Mouse (Mus musculus): ENCODE results near the gene Gpc3. TPM values are rescaled to one million over a fixed set of nuclear protein-coding genes. Genes with fewer than 3 reads are reported as not detected.

Gene Gpc3
- polyA plus RNA-seq, 1 experiment = not detected

DNA sequence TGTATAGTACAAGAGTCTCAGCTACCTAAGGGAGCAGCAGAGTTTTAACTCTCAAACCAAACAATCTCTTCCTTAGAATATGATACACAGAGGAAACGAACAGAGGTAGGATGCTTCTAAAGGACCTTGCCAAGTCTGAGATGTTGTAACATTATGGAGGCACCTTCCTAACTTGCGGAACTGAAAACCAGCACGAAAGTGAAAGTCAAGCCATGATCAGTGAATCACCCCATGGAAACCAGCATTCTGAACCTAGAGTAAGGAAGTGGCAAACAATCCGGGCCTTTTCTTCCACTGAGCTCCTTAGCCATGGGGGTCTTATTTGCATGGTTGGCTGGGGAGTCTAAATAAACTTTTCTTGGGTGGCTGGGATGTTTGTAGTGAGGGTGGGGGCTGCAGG is 53.8 kb downstream of the Gpc3 start:
- H3K36me3 ChIP-seq (ENCODE audit: control insufficient read depth, insufficient read depth) = no peaks in the 10 kb centered on the region
- no peaks in the 10 kb centered on the region for H3K27me3 ChIP-seq (ENCODE audit: control insufficient read depth, insufficient read depth, insufficient read length)
- TF ChIP-seq CTCF (IDR thresholded peaks at IDR 0.05; ENCODE audit: control insufficient read depth, insufficient read depth, insufficient read length) (no peak), MAX (IDR thresholded peaks at IDR 0.05) (no peak), FOSL1 (IDR thresholded peaks at IDR 0.05; ENCODE audit: insufficient read depth, low read length, poor library complexity, severe bottlenecking) (no peak), CEBPB (IDR thresholded peaks at IDR 0.05; ENCODE audit: low read depth) (no peak), MYOG (IDR thresholded peaks at IDR 0.05; ENCODE audit: control insufficient read depth, extremely low read depth, insufficient read length) (no peak), MYOD1 (IDR thresholded peaks at IDR 0.05; ENCODE audit: control insufficient read depth, insufficient read length, low read depth) (no peak), USF1 (IDR thresholded peaks at IDR 0.05; ENCODE audit: low read depth) (no peak)

DNA sequence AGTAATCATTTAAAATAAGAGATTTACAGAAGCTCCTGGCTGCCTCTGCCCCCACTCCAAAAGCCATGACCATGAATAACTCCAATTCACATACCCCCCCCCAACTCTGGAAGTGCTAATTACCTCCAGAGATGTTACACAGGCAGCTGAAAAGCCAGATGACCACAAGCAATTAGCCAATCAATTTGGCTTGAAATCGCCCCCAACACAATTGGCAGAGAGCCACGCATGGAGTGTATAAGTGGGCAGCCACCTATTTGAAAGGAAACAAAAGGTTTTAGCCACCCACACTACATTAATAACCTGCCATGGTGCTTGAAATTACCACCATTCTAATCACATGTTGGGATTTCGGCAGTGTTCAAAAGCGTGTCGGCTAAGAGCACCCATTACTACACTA is 55.2 kb downstream of the Gpc3 start:
- no peaks in the 10 kb centered on the region for H3K36me3 ChIP-seq (ENCODE audit: control insufficient read depth, insufficient read depth)
- TF ChIP-seq USF1 (IDR thresholded peaks at IDR 0.05; ENCODE audit: low read depth) (no peak), MAX (IDR thresholded peaks at IDR 0.05) (no peak), MYOD1 (IDR thresholded peaks at IDR 0.05; ENCODE audit: control insufficient read depth, insufficient read length, low read depth) (no peak), CEBPB (IDR thresholded peaks at IDR 0.05; ENCODE audit: low read depth) (no peak), CTCF (IDR thresholded peaks at IDR 0.05; ENCODE audit: control insufficient read depth, insufficient read depth, insufficient read length) (no peak), FOSL1 (IDR thresholded peaks at IDR 0.05; ENCODE audit: insufficient read depth, low read length, poor library complexity, severe bottlenecking) (no peak), MYOG (IDR thresholded peaks at IDR 0.05; ENCODE audit: control insufficient read depth, extremely low read depth, insufficient read length) (no peak)
- no peaks in the 10 kb centered on the region for H3K79me3 ChIP-seq (ENCODE audit: low read depth)
- H3K27me3 ChIP-seq (ENCODE audit: control insufficient read depth, insufficient read depth, insufficient read length) = no peaks in the 10 kb centered on the region
- H3K4me3 ChIP-seq (ENCODE audit: insufficient read depth, poor library complexity, severe bottlenecking) = no peak overlapping the region
- no peaks in the 10 kb centered on the region for H3K79me2 ChIP-seq (ENCODE audit: control insufficient read depth, insufficient read depth)
- no peak overlapping the region for H3ac ChIP-seq (ENCODE audit: control insufficient read depth, insufficient read length, low read depth)

More for the DNA sequence above, 53.8 kb downstream of the Gpc3 start:
- Histone ChIP-seq H3ac (ENCODE audit: control insufficient read depth, insufficient read length, low read depth) (no peak overlapping the region), H3K4me3 (ENCODE audit: insufficient read depth, poor library complexity, severe bottlenecking) (no peak overlapping the region), H3K79me2 (ENCODE audit: control insufficient read depth, insufficient read depth) (no peaks in the 10 kb centered on the region), H3K79me3 (ENCODE audit: low read depth) (no peaks in the 10 kb centered on the region)

DNA sequence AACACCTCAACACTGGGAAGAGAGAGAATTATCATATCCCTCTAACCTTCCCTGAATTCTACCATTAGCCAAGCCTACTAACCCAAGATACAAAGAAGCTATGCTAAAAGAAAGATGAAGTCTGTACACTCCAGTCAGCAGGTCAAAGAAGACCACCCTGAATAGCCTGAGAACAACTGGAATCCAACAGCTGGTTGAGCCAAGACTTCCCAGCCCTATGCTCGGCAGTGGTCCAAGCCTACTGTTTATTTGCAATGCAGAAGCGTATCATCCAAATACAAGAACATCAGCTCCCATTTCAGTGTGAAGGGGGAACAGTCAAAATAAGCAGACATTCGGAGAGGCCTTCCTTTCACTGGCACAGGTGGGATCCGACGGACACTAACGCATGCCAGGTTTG is 56.3 kb downstream of the Gpc3 start:
- TF ChIP-seq MAX (IDR thresholded peaks at IDR 0.05) (no peak), CEBPB (IDR thresholded peaks at IDR 0.05; ENCODE audit: low read depth) (no peak), CTCF (IDR thresholded peaks at IDR 0.05; ENCODE audit: control insufficient read depth, insufficient read depth, insufficient read length) (no peak), MYOD1 (IDR thresholded peaks at IDR 0.05; ENCODE audit: control insufficient read depth, insufficient read length, low read depth) (no peak), USF1 (IDR thresholded peaks at IDR 0.05; ENCODE audit: low read depth) (no peak), FOSL1 (IDR thresholded peaks at IDR 0.05; ENCODE audit: insufficient read depth, low read length, poor library complexity, severe bottlenecking) (no peak), MYOG (IDR thresholded peaks at IDR 0.05; ENCODE audit: control insufficient read depth, extremely low read depth, insufficient read length) (no peak)
- Histone ChIP-seq H3K79me2 (ENCODE audit: control insufficient read depth, insufficient read depth) (no peaks in the 10 kb centered on the region), H3K36me3 (ENCODE audit: control insufficient read depth, insufficient read depth) (no peaks in the 10 kb centered on the region), H3K27me3 (ENCODE audit: control insufficient read depth, insufficient read depth, insufficient read length) (no peaks in the 10 kb centered on the region), H3K79me3 (ENCODE audit: low read depth) (no peaks in the 10 kb centered on the region), H3ac (ENCODE audit: control insufficient read depth, insufficient read length, low read depth) (no peak overlapping the region), H3K4me3 (ENCODE audit: insufficient read depth, poor library complexity, severe bottlenecking) (no peak overlapping the region)

DNA sequence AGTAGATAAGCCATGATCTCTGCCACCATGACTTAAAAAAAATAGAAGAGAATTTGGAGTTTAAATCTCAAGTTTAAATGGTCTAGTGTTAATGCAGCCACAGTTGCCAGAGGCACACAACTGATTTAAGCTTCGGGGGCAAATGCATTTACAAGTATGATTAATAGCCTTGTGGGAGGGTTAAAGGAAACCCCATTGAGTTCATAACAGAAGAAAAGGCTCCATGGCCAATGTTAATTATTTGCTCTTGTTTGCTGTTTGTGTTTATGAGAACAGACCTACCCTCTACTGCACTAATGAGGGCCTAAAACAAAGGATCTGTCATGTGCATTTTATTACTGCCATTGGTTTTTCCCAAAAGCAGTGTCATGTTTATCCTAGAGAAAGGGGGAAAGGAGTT is 62.5 kb downstream of the Gpc3 start:
- Histone ChIP-seq H3K79me2 (ENCODE audit: control insufficient read depth, insufficient read depth) (no peaks in the 10 kb centered on the region), H3K79me3 (ENCODE audit: low read depth) (no peaks in the 10 kb centered on the region), H3K4me3 (ENCODE audit: insufficient read depth, poor library complexity, severe bottlenecking) (no peak overlapping the region), H3ac (ENCODE audit: control insufficient read depth, insufficient read length, low read depth) (no peak overlapping the region), H3K27me3 (ENCODE audit: control insufficient read depth, insufficient read depth, insufficient read length) (no peaks in the 10 kb centered on the region), H3K36me3 (ENCODE audit: control insufficient read depth, insufficient read depth) (no peaks in the 10 kb centered on the region)
- no peak for TF ChIP-seq MAX (IDR thresholded peaks at IDR 0.05)
- no peak for TF ChIP-seq MYOG (IDR thresholded peaks at IDR 0.05; ENCODE audit: control insufficient read depth, extremely low read depth, insufficient read length)
- TF ChIP-seq FOSL1 (IDR thresholded peaks at IDR 0.05; ENCODE audit: insufficient read depth, low read length, poor library complexity, severe bottlenecking) = no peak
- TF ChIP-seq MYOD1 (IDR thresholded peaks at IDR 0.05; ENCODE audit: control insufficient read depth, insufficient read length, low read depth) = no peak
- no peak for TF ChIP-seq CTCF (IDR thresholded peaks at IDR 0.05; ENCODE audit: control insufficient read depth, insufficient read depth, insufficient read length)
- no peak for TF ChIP-seq USF1 (IDR thresholded peaks at IDR 0.05; ENCODE audit: low read depth)
- no peak for TF ChIP-seq CEBPB (IDR thresholded peaks at IDR 0.05; ENCODE audit: low read depth)

DNA sequence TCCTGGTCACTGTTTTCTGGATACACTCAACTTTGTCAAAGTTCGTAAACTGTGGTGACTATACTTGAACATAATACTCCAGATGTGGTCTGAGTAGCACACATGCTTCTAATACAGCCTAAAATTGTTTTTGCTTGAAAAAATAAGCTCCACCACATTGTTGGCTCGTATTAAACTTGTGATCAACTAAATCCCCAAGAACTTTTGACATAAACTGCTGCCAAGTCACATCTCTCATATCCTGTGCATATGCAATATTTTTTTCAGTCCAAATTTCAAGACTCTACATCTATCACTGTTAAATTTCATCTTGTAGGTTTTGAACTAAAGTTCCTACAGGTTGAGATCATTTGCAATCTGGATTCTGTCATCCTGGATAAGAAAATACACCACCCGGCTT is 69.1 kb downstream of the Gpc3 start:
- no peaks in the 10 kb centered on the region for H3K79me2 ChIP-seq (ENCODE audit: control insufficient read depth, insufficient read depth)
- no peaks in the 10 kb centered on the region for H3K27me3 ChIP-seq (ENCODE audit: control insufficient read depth, insufficient read depth, insufficient read length)
- TF ChIP-seq MYOG (IDR thresholded peaks at IDR 0.05; ENCODE audit: control insufficient read depth, extremely low read depth, insufficient read length) (no peak), MYOD1 (IDR thresholded peaks at IDR 0.05; ENCODE audit: control insufficient read depth, insufficient read length, low read depth) (no peak), CEBPB (IDR thresholded peaks at IDR 0.05; ENCODE audit: low read depth) (no peak), MAX (IDR thresholded peaks at IDR 0.05) (no peak), FOSL1 (IDR thresholded peaks at IDR 0.05; ENCODE audit: insufficient read depth, low read length, poor library complexity, severe bottlenecking) (no peak), CTCF (IDR thresholded peaks at IDR 0.05; ENCODE audit: control insufficient read depth, insufficient read depth, insufficient read length) (no peak), USF1 (IDR thresholded peaks at IDR 0.05; ENCODE audit: low read depth) (no peak)
- no peaks in the 10 kb centered on the region for H3K79me3 ChIP-seq (ENCODE audit: low read depth)
- H3K4me3 ChIP-seq (ENCODE audit: insufficient read depth, poor library complexity, severe bottlenecking) = no peak overlapping the region
- H3K36me3 ChIP-seq (ENCODE audit: control insufficient read depth, insufficient read depth) = no peaks in the 10 kb centered on the region
- no peak overlapping the region for H3ac ChIP-seq (ENCODE audit: control insufficient read depth, insufficient read length, low read depth)

DNA sequence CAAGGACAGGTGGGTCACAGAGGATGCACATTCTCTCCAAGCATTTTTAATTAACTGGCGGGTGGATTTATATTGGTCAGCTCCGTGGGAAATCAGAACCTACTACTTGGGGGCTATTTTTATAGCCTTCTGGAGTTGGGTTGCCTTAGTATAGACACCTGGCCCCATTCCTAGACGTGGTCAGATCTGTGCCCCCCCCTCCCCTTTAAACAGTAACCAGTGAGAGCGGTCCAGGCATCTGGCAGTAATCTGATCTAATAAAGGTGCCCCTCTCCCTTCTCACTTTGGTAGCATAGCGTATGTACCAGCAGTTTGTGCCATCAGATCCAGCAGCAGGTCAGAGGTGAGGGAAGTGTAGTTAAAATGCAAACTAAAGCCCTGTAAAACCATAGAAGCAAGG is 76.5 kb downstream of the Gpc3 start:
- Histone ChIP-seq H3K36me3 (ENCODE audit: control insufficient read depth, insufficient read depth) (no peaks in the 10 kb centered on the region), H3K4me3 (ENCODE audit: insufficient read depth, poor library complexity, severe bottlenecking) (no peak overlapping the region), H3ac (ENCODE audit: control insufficient read depth, insufficient read length, low read depth) (no peak overlapping the region), H3K27me3 (ENCODE audit: control insufficient read depth, insufficient read depth, insufficient read length) (no peaks in the 10 kb centered on the region), H3K79me3 (ENCODE audit: low read depth) (no peaks in the 10 kb centered on the region), H3K79me2 (ENCODE audit: control insufficient read depth, insufficient read depth) (no peaks in the 10 kb centered on the region)
- TF ChIP-seq MYOG (IDR thresholded peaks at IDR 0.05; ENCODE audit: control insufficient read depth, extremely low read depth, insufficient read length) (no peak), FOSL1 (IDR thresholded peaks at IDR 0.05; ENCODE audit: insufficient read depth, low read length, poor library complexity, severe bottlenecking) (no peak), CEBPB (IDR thresholded peaks at IDR 0.05; ENCODE audit: low read depth) (no peak), USF1 (IDR thresholded peaks at IDR 0.05; ENCODE audit: low read depth) (no peak), MAX (IDR thresholded peaks at IDR 0.05) (no peak), MYOD1 (IDR thresholded peaks at IDR 0.05; ENCODE audit: control insufficient read depth, insufficient read length, low read depth) (no peak), CTCF (IDR thresholded peaks at IDR 0.05; ENCODE audit: control insufficient read depth, insufficient read depth, insufficient read length) (no peak)

Measured in C2C12 (cell line).